Mouse (Mus musculus): ENCODE measurements at regions not wholly inside any gene's neighbourhood (a gene's known extent, or its start where the extent isn't known, plus 50 kb on each side); places are given as distances from the start of the nearest gene placed in this dataset.

DNA sequence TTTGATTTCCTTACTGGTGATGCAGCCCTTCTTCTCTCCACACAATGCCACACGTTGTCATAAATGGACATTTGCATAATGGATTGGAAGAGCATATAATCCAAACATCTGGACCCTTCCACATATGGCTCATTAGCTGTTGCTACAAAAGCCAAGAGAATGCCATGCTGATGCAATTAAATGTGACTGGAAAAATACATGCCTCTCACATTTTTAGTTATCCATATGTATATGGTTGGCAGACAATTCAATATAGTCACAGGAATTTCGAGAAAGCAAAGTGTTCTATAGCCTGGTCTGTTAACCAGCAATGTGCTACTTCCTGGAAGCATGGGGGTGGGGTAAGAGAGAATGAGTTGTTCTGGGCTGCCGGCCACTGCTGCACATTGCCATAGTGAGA lies 352.9 kb upstream of the N6amt1 start:
- 52% methylated on average over 3 of the region's 3 CpGs for WGBS

DNA sequence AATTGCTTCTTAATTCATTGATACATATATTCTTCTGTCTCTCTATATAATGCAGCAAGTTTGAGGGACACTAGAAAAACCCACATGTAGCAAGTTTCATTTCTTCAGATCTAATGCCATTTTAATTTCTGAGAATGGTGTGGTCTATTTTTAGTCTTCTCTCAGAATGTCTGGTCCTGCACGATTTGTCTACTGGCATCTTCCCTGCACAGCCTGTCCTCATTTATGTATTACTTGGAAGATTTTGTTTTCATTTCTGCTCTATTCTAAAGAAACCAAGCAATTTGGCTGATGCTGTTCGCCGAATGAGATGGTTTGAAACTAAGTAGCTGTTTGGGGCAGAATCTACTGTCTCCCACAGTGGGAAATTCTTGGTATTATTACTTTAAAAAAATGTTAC lies 382.3 kb upstream of the N6amt1 start:
- H3K27ac ChIP-seq: no peak overlapping the region
- WGBS: 80% methylated on average over 3 of the region's 3 CpGs
- H3K9ac ChIP-seq: no peak overlapping the region
- no peaks in the 10 kb centered on the region for H3K9me3 ChIP-seq
- no peak for ATAC-seq (ENCODE audit: insufficient read depth, low FRiP score, low read depth)
- no peaks in the 10 kb centered on the region for H3K27me3 ChIP-seq (replicated peaks)
- H3K4me3 ChIP-seq (replicated peaks): no peak overlapping the region
- no peaks in the 10 kb centered on the region for H3K4me1 ChIP-seq
- no peak overlapping the region for H3K4me2 ChIP-seq
- H3K36me3 ChIP-seq: no peaks in the 10 kb centered on the region

More for the DNA sequence above, 352.9 kb upstream of the N6amt1 start:
- Histone ChIP-seq H3K9me3 (no peaks in the 10 kb centered on the region), H3K27me3 (replicated peaks) (no peaks in the 10 kb centered on the region), H3K4me1 (no peaks in the 10 kb centered on the region), H3K4me2 (no peak overlapping the region), H3K36me3 (no peaks in the 10 kb centered on the region), H3K9ac (no peak overlapping the region), H3K4me3 (replicated peaks) (no peak overlapping the region), H3K27ac (no peak overlapping the region)
- no peak for ATAC-seq (ENCODE audit: insufficient read depth, low FRiP score, low read depth)

DNA sequence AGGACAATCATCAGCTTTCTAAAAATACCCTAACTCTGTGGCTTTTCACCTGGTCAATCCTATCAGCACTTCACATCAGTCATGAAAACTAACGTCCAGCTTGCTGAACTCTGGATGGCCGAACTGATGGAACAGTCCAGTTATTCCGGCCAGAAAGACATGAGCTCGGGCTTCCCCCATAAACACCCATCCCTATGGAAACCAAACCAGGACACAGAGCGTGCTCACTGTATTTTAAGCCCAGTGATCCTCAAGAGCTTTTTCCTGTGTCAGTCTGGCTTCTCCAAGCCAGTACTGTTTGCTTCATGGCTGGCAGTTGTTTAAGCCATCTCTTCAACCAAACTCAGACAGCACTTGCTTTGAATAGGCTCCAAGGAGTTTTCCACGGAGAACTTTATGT lies 404.3 kb upstream of the N6amt1 start:
- WGBS: 78% methylated on average over 6 of the region's 6 CpGs

DNA sequence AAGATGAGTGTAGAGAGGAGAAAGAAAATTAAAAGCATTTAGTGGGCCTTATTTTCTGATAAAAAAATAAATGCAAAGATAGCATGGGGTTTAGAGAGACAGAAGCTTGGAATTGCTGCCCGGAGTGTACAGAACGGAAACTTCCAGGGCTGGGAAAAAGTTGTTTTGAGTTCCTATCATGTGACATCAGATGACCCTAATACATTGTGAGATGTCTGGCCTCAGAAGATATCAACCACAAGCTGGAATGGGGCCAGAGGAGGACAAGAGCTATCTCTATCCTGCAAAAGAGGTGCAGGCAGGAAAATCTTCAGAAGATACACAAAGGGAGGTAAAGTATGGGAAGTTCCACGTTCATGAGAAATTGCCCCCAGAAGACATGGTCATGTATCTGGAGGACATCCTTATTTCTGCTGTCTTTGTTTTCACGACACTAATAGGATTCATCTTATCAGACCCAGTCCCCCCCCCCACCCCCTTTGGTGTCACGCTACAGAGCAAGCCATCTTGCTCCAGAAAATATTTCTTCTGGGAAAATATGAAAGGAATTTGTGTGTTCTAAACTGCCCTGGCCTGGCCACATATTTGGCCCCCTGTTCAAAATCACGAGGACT lies 408.3 kb upstream of the N6amt1 start:
- WGBS: 64% methylated on average over 6 of the region's 6 CpGs
- Histone ChIP-seq H3K36me3 (no peaks in the 10 kb centered on the region), H3K9ac (no peak overlapping the region)

More for the DNA sequence above, 404.3 kb upstream of the N6amt1 start:
- Histone ChIP-seq H3K4me1 (no peaks in the 10 kb centered on the region), H3K9me3 (no peaks in the 10 kb centered on the region), H3K4me2 (no peak overlapping the region), H3K36me3 (no peaks in the 10 kb centered on the region), H3K27ac (no peak overlapping the region), H3K27me3 (replicated peaks) (no peaks in the 10 kb centered on the region), H3K9ac (no peak overlapping the region), H3K4me3 (replicated peaks) (no peak overlapping the region)
- no peak for ATAC-seq (ENCODE audit: insufficient read depth, low FRiP score, low read depth)

DNA sequence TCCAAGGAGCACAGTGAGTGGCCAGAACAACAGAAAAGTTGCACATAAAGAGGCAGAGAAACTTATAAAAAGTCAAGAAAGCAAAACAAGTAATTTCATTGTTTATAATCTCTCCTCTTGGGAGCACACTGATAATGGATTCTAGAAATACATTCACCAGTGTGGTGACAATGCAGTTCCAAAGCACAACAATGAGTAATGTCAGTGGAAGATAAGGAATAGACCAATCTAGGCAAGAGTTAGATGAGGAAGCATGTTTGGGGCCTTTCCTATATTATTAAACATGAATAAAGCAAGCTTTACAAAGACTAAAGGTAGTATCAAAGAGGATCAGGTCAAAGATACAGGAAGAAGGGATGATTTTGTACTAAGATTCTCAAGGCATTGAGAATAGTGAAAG lies 408.9 kb upstream of the N6amt1 start:
- Histone ChIP-seq H3K4me3 (replicated peaks) (no peak overlapping the region), H3K9me3 (no peaks in the 10 kb centered on the region), H3K4me1 (no peaks in the 10 kb centered on the region), H3K4me2 (no peak overlapping the region), H3K36me3 (no peaks in the 10 kb centered on the region), H3K27ac (no peak overlapping the region), H3K27me3 (replicated peaks) (no peaks in the 10 kb centered on the region), H3K9ac (no peak overlapping the region)
- no peak for ATAC-seq (ENCODE audit: insufficient read depth, low FRiP score, low read depth)

More for the DNA sequence above, 408.3 kb upstream of the N6amt1 start:
- Histone ChIP-seq H3K9me3 (no peaks in the 10 kb centered on the region), H3K27ac (no peak overlapping the region), H3K4me2 (no peak overlapping the region), H3K4me1 (no peaks in the 10 kb centered on the region), H3K27me3 (replicated peaks) (no peaks in the 10 kb centered on the region), H3K4me3 (replicated peaks) (no peak overlapping the region)
- ATAC-seq (ENCODE audit: insufficient read depth, low FRiP score, low read depth): no peak

DNA sequence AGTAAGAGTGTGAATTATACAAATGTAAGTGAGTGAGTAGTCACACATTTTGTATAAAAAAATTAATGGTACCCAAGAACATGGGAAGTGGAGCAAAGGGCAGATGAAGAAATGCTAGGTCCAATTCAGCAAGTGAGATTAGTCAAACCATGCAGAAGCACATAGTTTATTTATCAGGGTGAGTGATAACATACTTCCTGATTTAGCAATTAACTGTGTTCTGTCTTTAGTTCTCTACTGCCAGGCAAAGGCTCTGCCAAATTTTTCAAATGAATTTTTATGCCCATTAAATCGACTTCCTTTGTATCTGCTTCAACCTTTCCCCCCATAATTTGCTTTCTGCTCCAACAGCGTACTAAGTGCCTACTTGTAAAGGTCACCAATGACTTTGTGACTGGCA lies 419.0 kb upstream of the N6amt1 start:
- Histone ChIP-seq H3K9ac (no peak overlapping the region), H3K9me3 (no peaks in the 10 kb centered on the region), H3K4me2 (no peak overlapping the region), H3K4me3 (replicated peaks) (no peak overlapping the region), H3K36me3 (no peaks in the 10 kb centered on the region), H3K4me1 (no peaks in the 10 kb centered on the region), H3K27ac (no peak overlapping the region), H3K27me3 (replicated peaks) (no peaks in the 10 kb centered on the region)
- WGBS: 74% methylated on average over 2 of the region's 2 CpGs
- no peak for ATAC-seq (ENCODE audit: insufficient read depth, low FRiP score, low read depth)

DNA sequence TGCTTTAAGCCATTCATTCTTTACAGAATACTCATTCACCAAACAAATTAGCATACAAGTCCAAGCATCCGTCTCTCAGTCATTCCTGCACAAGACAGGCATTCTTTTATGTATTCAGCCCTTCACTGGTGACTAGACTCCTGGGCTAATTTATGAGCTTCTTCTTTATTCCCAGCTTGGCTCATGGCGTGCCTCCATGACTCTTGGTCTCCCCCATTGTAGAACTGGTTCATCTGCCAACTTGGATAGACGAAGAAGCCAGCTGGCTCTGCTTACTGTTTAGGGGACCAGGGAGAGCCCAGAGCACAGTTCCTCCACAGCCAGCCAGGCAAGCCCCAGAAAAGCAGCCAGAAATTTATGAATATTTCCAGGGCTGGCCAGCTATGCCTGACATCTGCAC lies 421.2 kb upstream of the N6amt1 start:
- H3K4me1 ChIP-seq: no peaks in the 10 kb centered on the region
- H3K27ac ChIP-seq: no peak overlapping the region
- WGBS: 56% methylated on average over 3 of the region's 3 CpGs

DNA sequence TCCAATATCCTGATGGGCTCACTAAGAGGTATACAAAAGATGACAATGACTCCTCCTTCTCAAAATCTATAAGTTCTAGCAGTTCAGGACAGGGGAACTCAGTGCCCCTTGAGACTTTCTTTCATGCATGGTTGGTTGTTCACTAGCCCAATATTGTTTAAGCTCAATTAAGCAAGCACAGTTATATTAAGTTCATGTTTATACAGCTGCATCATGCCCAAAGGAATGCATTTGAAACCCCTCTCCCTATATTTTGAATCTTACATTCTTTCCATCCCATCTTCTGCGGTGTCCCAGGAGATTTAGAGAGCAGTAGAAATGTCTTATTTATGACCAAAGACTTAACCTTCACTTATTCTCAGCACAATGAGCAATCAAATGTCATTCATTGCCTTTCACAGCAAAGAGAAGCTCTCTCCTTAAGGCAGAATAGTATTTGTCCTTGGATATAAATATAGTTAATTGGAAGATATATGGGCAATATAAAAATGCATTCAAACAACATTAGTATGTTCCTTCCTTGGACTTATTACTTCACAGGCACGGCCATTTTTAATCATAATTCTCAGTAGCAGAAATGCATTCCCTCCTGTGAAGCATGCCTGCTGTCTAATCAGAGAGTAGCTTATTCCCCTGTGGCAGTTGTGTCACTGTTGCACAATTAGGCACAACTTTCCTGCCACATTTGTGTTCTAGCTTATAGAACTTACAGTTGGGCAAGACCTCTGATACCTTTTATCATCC lies 455.8 kb upstream of the N6amt1 start:
- no peaks in the 10 kb centered on the region for H3K4me1 ChIP-seq
- no peak overlapping the region for H3K27ac ChIP-seq
- ATAC-seq (ENCODE audit: insufficient read depth, low FRiP score, low read depth): no peak
- no peaks in the 10 kb centered on the region for H3K27me3 ChIP-seq (replicated peaks)
- 74% methylated on average over 2 of the region's 2 CpGs for WGBS
- no peak overlapping the region for H3K4me3 ChIP-seq (replicated peaks)
- no peak overlapping the region for H3K9ac ChIP-seq
- no peak overlapping the region for H3K4me2 ChIP-seq
- H3K36me3 ChIP-seq: no peaks in the 10 kb centered on the region
- H3K9me3 ChIP-seq: no peaks in the 10 kb centered on the region

More for the DNA sequence above, 421.2 kb upstream of the N6amt1 start:
- no peak for ATAC-seq (ENCODE audit: insufficient read depth, low FRiP score, low read depth)
- Histone ChIP-seq H3K36me3 (no peaks in the 10 kb centered on the region), H3K9ac (no peak overlapping the region), H3K9me3 (no peaks in the 10 kb centered on the region), H3K4me2 (no peak overlapping the region), H3K27me3 (replicated peaks) (no peaks in the 10 kb centered on the region), H3K4me3 (replicated peaks) (no peak overlapping the region)

DNA sequence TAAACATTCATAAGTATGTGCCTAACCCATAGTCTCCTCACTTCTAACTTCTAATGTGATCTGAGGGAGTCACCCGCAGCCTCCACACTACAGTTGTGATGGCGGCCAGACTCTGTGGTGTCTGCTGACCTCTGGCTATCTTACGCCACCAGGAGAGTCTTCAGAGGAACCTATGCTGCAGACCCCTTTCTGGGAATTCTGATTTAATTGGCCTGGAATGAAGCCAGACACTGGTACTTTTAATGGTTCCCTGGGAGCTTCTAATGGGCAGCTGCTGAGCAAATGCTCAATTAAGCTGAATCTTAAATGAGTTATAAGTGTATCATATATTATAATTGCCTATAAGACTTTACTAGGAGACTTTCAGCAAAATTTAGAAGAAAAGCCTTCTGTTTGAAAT lies 459.0 kb upstream of the N6amt1 start:
- ATAC-seq (ENCODE audit: insufficient read depth, low FRiP score, low read depth): no peak
- Histone ChIP-seq H3K27me3 (replicated peaks) (no peaks in the 10 kb centered on the region), H3K27ac (no peak overlapping the region), H3K9ac (no peak overlapping the region), H3K9me3 (no peaks in the 10 kb centered on the region), H3K4me2 (no peak overlapping the region), H3K4me3 (replicated peaks) (no peak overlapping the region), H3K4me1 (no peaks in the 10 kb centered on the region), H3K36me3 (no peaks in the 10 kb centered on the region)
- 88% methylated on average over 3 of the region's 3 CpGs for WGBS

DNA sequence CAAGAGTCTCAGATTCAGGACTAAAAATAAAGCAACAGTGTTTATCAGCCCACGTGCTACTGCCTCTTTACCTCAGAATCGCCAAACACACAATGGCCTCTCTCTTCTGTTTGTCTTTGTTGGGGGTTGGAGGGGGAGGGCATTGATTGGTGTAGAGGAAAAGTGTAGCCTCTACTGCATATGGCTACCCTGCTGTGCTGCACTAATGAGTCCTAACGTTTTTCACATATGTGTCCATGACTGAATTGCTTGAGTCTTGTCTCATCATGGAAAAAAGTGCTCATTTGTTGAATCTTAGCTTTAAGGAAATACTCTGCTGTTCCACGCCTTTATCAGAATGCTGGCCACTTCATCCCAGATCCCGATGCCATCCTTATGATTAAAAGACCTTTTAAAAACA lies 459.7 kb upstream of the N6amt1 start:
- 72% methylated on average over 5 of the region's 5 CpGs for WGBS
- H3K27ac ChIP-seq: no peak overlapping the region
- no peak for ATAC-seq (ENCODE audit: insufficient read depth, low FRiP score, low read depth)

DNA sequence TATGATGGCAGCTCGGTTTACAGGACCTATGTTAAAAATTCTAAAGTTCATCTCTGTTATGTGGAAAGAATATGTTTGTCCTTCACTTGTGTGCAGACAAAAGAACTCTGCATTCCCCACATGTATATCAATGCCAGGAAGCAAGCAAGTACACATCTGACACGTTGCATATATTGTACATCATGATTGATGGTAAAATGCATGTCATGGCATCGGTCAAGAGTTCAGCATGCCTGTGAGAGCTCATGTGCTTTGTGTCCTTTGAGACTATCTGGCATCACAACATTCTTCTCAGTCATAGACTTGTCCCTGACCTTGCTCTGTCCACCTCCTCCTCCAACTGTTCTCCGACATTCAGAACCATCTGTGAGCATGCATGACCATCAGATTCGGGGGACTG lies 465.6 kb upstream of the N6amt1 start:
- H3K4me2 ChIP-seq: no peak overlapping the region
- no peak for ATAC-seq (ENCODE audit: insufficient read depth, low FRiP score, low read depth)
- WGBS: 63% methylated on average over 5 of the region's 5 CpGs

More for the DNA sequence above, 459.7 kb upstream of the N6amt1 start:
- Histone ChIP-seq H3K4me2 (no peak overlapping the region), H3K4me3 (replicated peaks) (no peak overlapping the region), H3K9ac (no peak overlapping the region), H3K4me1 (no peaks in the 10 kb centered on the region), H3K27me3 (replicated peaks) (no peaks in the 10 kb centered on the region), H3K9me3 (no peaks in the 10 kb centered on the region), H3K36me3 (no peaks in the 10 kb centered on the region)

DNA sequence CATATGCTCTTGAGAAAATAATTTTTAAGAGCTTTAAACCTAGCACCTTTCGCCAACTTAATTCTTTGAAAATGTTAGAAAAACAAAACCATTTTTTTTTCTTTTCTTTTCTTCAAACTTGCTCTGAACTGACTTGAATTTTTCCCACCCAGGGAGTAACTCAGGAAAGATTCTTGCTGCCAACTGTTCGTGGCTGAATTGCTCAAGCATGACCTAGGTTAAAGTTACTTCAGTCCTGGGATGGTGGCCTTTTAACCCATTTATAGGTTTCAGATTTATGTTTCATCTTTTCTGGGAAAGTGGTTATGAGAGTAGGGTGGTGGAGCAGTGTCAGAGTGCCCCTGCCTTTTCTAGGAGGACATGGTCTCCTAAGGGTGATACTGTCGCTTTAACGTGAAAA lies 466.4 kb upstream of the N6amt1 start:
- H3K27ac ChIP-seq: no peak overlapping the region
- H3K4me2 ChIP-seq: no peak overlapping the region
- H3K4me3 ChIP-seq (replicated peaks): no peak overlapping the region
- no peaks in the 10 kb centered on the region for H3K9me3 ChIP-seq
- no peaks in the 10 kb centered on the region for H3K4me1 ChIP-seq
- ATAC-seq (ENCODE audit: insufficient read depth, low FRiP score, low read depth): no peak
- no peak overlapping the region for H3K9ac ChIP-seq
- 77% methylated on average over 4 of the region's 4 CpGs for WGBS
- no peaks in the 10 kb centered on the region for H3K27me3 ChIP-seq (replicated peaks)
- H3K36me3 ChIP-seq: no peaks in the 10 kb centered on the region

More for the DNA sequence above, 465.6 kb upstream of the N6amt1 start:
- Histone ChIP-seq H3K36me3 (no peaks in the 10 kb centered on the region), H3K9me3 (no peaks in the 10 kb centered on the region), H3K27me3 (replicated peaks) (no peaks in the 10 kb centered on the region), H3K4me1 (no peaks in the 10 kb centered on the region), H3K4me3 (replicated peaks) (no peak overlapping the region), H3K9ac (no peak overlapping the region), H3K27ac (no peak overlapping the region)

Measured in stomach, embryonic 15.5 days (tissue).